In genomic region chr8:84189603-84190002, GRCm38 (mm10) we compare ENCODE assay signal across 11 mouse cellular contexts. TPM values are rescaled to one million over a fixed set of nuclear protein-coding genes. Genes with fewer than 3 reads are reported as not detected.
A peak's percentile ranks its signal among the peaks of the same experiment; 100 is the strongest.
DNase-seq lines count a peak whose midpoint lies in the region; ATAC-seq and TF ChIP-seq lines count a peak whose summit lies in the region.
"Had no signal": no experiment of that assay in that cellular context is flagged by ENCODE, and none has a peak within 500 bp of the region (broad histone marks: within the 10 kb centered on the region; RNA-seq: fewer than 3 reads in every experiment).

No protein-coding gene starts in this region.

- H3K4me3 ChIP-seq in stomach, embryonic 15.5 days (replicated peaks): no peak overlapping the region
- H3K4me3 ChIP-seq in stomach, postnatal 0 days (ENCODE audit: low read depth, low read length): no peak overlapping the region
- no peak overlapping the region for H3K4me3 ChIP-seq in kidney, postnatal 0 days (replicated peaks; ENCODE audit: low read depth, low read length)
- no peak overlapping the region for H3K4me3 ChIP-seq in stomach, embryonic 16.5 days (replicated peaks; ENCODE audit: low read length)
- H3K4me3 ChIP-seq: liver, embryonic 12.5 days; neural tube, embryonic 12.5 days had no signal

- H3K27ac ChIP-seq in stomach, embryonic 15.5 days: 0 out of 2 replicates have a peak overlapping the region, but pooled peaks have one; percentile 16
- H3K27ac ChIP-seq in stomach, postnatal 0 days (replicated peaks): no peak overlapping the region; the same call in 1 of the 2 replicates
- peak overlapping the region; percentile 70 for H3K27ac ChIP-seq in kidney, postnatal 0 days
- no peak overlapping the region for H3K27ac ChIP-seq in stomach, embryonic 16.5 days (ENCODE audit: low read length)
- H3K27ac ChIP-seq: liver, embryonic 12.5 days; neural tube, embryonic 12.5 days had no signal

- DNase-seq in stomach, postnatal 0 days (ENCODE audit: low spot score): no peak
- peak; percentile 89 to 92 for DNase-seq in heart, adult 9 months (ENCODE audit: low spot score in 2 of 2)
- DNase-seq in kidney, postnatal 0 days (ENCODE audit: low spot score): peak; percentile 77
- no peak for DNase-seq in embryo, embryonic 11 days

- no peak for TF ChIP-seq EP300 in stomach, postnatal 0 days (optimal IDR thresholded peaks at IDR 0.05)

- no peak for TF ChIP-seq CTCF in stomach, postnatal 0 days (IDR thresholded peaks at IDR 0.05; ENCODE audit: low read depth)
- TF ChIP-seq CTCF in kidney, postnatal 0 days (IDR thresholded peaks at IDR 0.05; ENCODE audit: low read depth): no peak

- no peaks in the 10 kb centered on the region for H3K36me3 ChIP-seq in stomach, embryonic 15.5 days
- H3K36me3 ChIP-seq in stomach, postnatal 0 days (ENCODE audit: control insufficient read depth, insufficient read depth, low read length): no peaks in the 10 kb centered on the region
- H3K36me3 ChIP-seq in kidney, postnatal 0 days (ENCODE audit: insufficient read depth, low read length): no peaks in the 10 kb centered on the region
- H3K36me3 ChIP-seq in stomach, embryonic 16.5 days (ENCODE audit: control insufficient read depth, insufficient read depth, low read length): no peaks in the 10 kb centered on the region
- H3K36me3 ChIP-seq: liver, embryonic 12.5 days; neural tube, embryonic 12.5 days had no signal

- H3K9me3 ChIP-seq in stomach, embryonic 15.5 days: no peaks in the 10 kb centered on the region
- H3K9me3 ChIP-seq in stomach, postnatal 0 days (ENCODE audit: control insufficient read depth, low read length): no peaks in the 10 kb centered on the region
- H3K9me3 ChIP-seq in kidney, postnatal 0 days (replicated peaks; ENCODE audit: low read length): no peaks in the 10 kb centered on the region
- H3K9me3 ChIP-seq in stomach, embryonic 16.5 days (replicated peaks; ENCODE audit: control insufficient read depth, low read length): no peaks in the 10 kb centered on the region
- H3K9me3 ChIP-seq: liver, embryonic 12.5 days; neural tube, embryonic 12.5 days had no signal

- 56% methylated on average over 4 of the region's 4 CpGs for WGBS in stomach, embryonic 15.5 days
- 51% methylated on average over 4 of the region's 4 CpGs for WGBS in stomach, postnatal 0 days
- 38% methylated on average over 4 of the region's 4 CpGs for WGBS in kidney, postnatal 0 days
- WGBS in stomach, embryonic 16.5 days: 57% methylated on average over 4 of the region's 4 CpGs

- no peak for ATAC-seq in stomach, embryonic 15.5 days (ENCODE audit: insufficient read depth, low FRiP score, low read depth)
- ATAC-seq in stomach, postnatal 0 days (ENCODE audit: low FRiP score, low TSS enrichment): no peak
- no peak for ATAC-seq in kidney, postnatal 0 days (replicated peaks; ENCODE audit: low FRiP score, low read depth)
- no peak for ATAC-seq in stomach, embryonic 16.5 days (ENCODE audit: insufficient read depth, low FRiP score)
- no peak for ATAC-seq in inflammation-experienced regulatory T-cells, adult 6 months
- no peak for ATAC-seq in cerebellum, adult (ENCODE audit: insufficient number of reproducible peaks, low FRiP score, low TSS enrichment)
- ATAC-seq: liver, embryonic 12.5 days; Patski had no signal

- H3K9ac ChIP-seq in stomach, embryonic 15.5 days: no peak overlapping the region
- no peak overlapping the region for H3K9ac ChIP-seq in stomach, postnatal 0 days (ENCODE audit: low read length)
- H3K9ac ChIP-seq in kidney, postnatal 0 days (ENCODE audit: low read depth, low read length): no peak overlapping the region
- H3K9ac ChIP-seq in stomach, embryonic 16.5 days (ENCODE audit: low read length): 0 out of 2 replicates have a peak overlapping the region, but pooled peaks have one; percentile 41
- H3K9ac ChIP-seq: liver, embryonic 12.5 days; neural tube, embryonic 12.5 days had no signal

- no peak overlapping the region for H3K4me2 ChIP-seq in stomach, embryonic 15.5 days
- H3K4me2 ChIP-seq in stomach, postnatal 0 days (replicated peaks; ENCODE audit: low read depth): no peak overlapping the region
- no peak overlapping the region for H3K4me2 ChIP-seq in kidney, postnatal 0 days (ENCODE audit: low read length)
- no peak overlapping the region for H3K4me2 ChIP-seq in stomach, embryonic 16.5 days (ENCODE audit: low read depth, low read length)
- H3K4me2 ChIP-seq: liver, embryonic 12.5 days; neural tube, embryonic 12.5 days had no signal

- H3K4me1 ChIP-seq in stomach, embryonic 15.5 days: peaks cover 24% of the 10 kb centered on the region
- H3K4me1 ChIP-seq in stomach, postnatal 0 days (replicated peaks; ENCODE audit: control insufficient read depth, insufficient read depth): peaks cover 5% of the 10 kb centered on the region; the same call in 1 of the 2 replicates
- peaks cover 16% of the 10 kb centered on the region for H3K4me1 ChIP-seq in kidney, postnatal 0 days (replicated peaks; ENCODE audit: insufficient read depth, low read length)
- H3K4me1 ChIP-seq in stomach, embryonic 16.5 days (ENCODE audit: control insufficient read depth, insufficient read depth, low read length): peaks cover 19% of the 10 kb centered on the region

- no peaks in the 10 kb centered on the region for H3K27me3 ChIP-seq in stomach, embryonic 15.5 days (replicated peaks)
- no peaks in the 10 kb centered on the region for H3K27me3 ChIP-seq in stomach, postnatal 0 days (ENCODE audit: control insufficient read depth, insufficient read depth, low read length)
- no peaks in the 10 kb centered on the region for H3K27me3 ChIP-seq in kidney, postnatal 0 days (ENCODE audit: insufficient read depth, low read length)
- H3K27me3 ChIP-seq in stomach, embryonic 16.5 days (ENCODE audit: control insufficient read depth, insufficient read depth, low read length): no peaks in the 10 kb centered on the region
- H3K27me3 ChIP-seq: Patski had no signal

RNA-seq across cellular contexts. Expression of gene Nanos3, which starts 4.6 kb away (rescaled TPM):
- polyA plus RNA-seq in stomach, embryonic 15.5 days (2015; fragmentation: Nextera tagmentation; extraction: Ambion mirVana): 1.7 and 2.3 TPM in 2 replicates
- 2.0 and 4.4 TPM in 2 replicates for polyA plus RNA-seq in stomach, postnatal 0 days (2015; fragmentation: Nextera tagmentation; extraction: Ambion mirVana)
- polyA plus RNA-seq in kidney, postnatal 0 days (2015; fragmentation: Nextera tagmentation; extraction: Ambion mirVana): 8.6 and 9.6 TPM in 2 replicates
- polyA plus RNA-seq in stomach, embryonic 16.5 days (2015; fragmentation: Nextera tagmentation; extraction: Ambion mirVana): 1.3 TPM in 1 of 2 replicates, not detected in the other
- polyA plus RNA-seq in inflammation-experienced regulatory T-cells, adult 6 months (2017; shearing (Covaris generic)): not detected

RNA-seq across cellular contexts. Expression of gene 4930432K21Rik, which starts 41.8 kb away (rescaled TPM):
- polyA plus RNA-seq in stomach, embryonic 15.5 days (2015; fragmentation: Nextera tagmentation; extraction: Ambion mirVana): 0.91 and 1.2 TPM in 2 replicates
- 0.28 and 0.40 TPM in 2 replicates for polyA plus RNA-seq in stomach, postnatal 0 days (2015; fragmentation: Nextera tagmentation; extraction: Ambion mirVana)
- 1.3 and 1.6 TPM in 2 replicates for polyA plus RNA-seq in kidney, postnatal 0 days (2015; fragmentation: Nextera tagmentation; extraction: Ambion mirVana)
- polyA plus RNA-seq in stomach, embryonic 16.5 days (2015; fragmentation: Nextera tagmentation; extraction: Ambion mirVana): 1.0 and 1.1 TPM in 2 replicates
- polyA plus RNA-seq in inflammation-experienced regulatory T-cells, adult 6 months (2017; shearing (Covaris generic)): 1 to 10 TPM in 2 of 3 experiments, not detected in 1; 1.5 to 1.6 TPM

RNA-seq across cellular contexts. Expression of gene Cc2d1a, which starts 41.9 kb away (rescaled TPM):
- 22.2 and 22.7 TPM in 2 replicates for polyA plus RNA-seq in stomach, embryonic 15.5 days (2015; fragmentation: Nextera tagmentation; extraction: Ambion mirVana)
- 15.8 and 17.5 TPM in 2 replicates for polyA plus RNA-seq in stomach, postnatal 0 days (2015; fragmentation: Nextera tagmentation; extraction: Ambion mirVana)
- polyA plus RNA-seq in kidney, postnatal 0 days (2015; fragmentation: Nextera tagmentation; extraction: Ambion mirVana): 17.2 and 19.1 TPM in 2 replicates
- 25.5 and 25.7 TPM in 2 replicates for polyA plus RNA-seq in stomach, embryonic 16.5 days (2015; fragmentation: Nextera tagmentation; extraction: Ambion mirVana)
- polyA plus RNA-seq in inflammation-experienced regulatory T-cells, adult 6 months (2017; shearing (Covaris generic)): 10 to 100 TPM; 13.9 to 24.2 (median 21.3) TPM

RNA-seq across cellular contexts. Expression of gene Zswim4, which starts 47.3 kb away (rescaled TPM):
- 8.9 and 9.7 TPM in 2 replicates for polyA plus RNA-seq in stomach, embryonic 15.5 days (2015; fragmentation: Nextera tagmentation; extraction: Ambion mirVana)
- 8.0 and 9.7 TPM in 2 replicates for polyA plus RNA-seq in stomach, postnatal 0 days (2015; fragmentation: Nextera tagmentation; extraction: Ambion mirVana)
- 10.5 and 11.0 TPM in 2 replicates for polyA plus RNA-seq in kidney, postnatal 0 days (2015; fragmentation: Nextera tagmentation; extraction: Ambion mirVana)
- polyA plus RNA-seq in stomach, embryonic 16.5 days (2015; fragmentation: Nextera tagmentation; extraction: Ambion mirVana): 9.7 and 10.5 TPM in 2 replicates
- polyA plus RNA-seq in inflammation-experienced regulatory T-cells, adult 6 months (2017; shearing (Covaris generic)): 1 to 10 TPM; 2.9 to 4.8 (median 4.4) TPM

RNA-seq across cellular contexts. Expression of gene D8Ertd738e, which starts 59.9 kb away (rescaled TPM):
- polyA plus RNA-seq in stomach, embryonic 15.5 days (2015; fragmentation: Nextera tagmentation; extraction: Ambion mirVana): 311 and 318 TPM in 2 replicates
- polyA plus RNA-seq in stomach, postnatal 0 days (2015; fragmentation: Nextera tagmentation; extraction: Ambion mirVana): 299 and 309 TPM in 2 replicates
- 373 and 388 TPM in 2 replicates for polyA plus RNA-seq in kidney, postnatal 0 days (2015; fragmentation: Nextera tagmentation; extraction: Ambion mirVana)
- 271 and 289 TPM in 2 replicates for polyA plus RNA-seq in stomach, embryonic 16.5 days (2015; fragmentation: Nextera tagmentation; extraction: Ambion mirVana)
- 100 to 1,000 TPM; 351 to 392 (median 390) TPM for polyA plus RNA-seq in inflammation-experienced regulatory T-cells, adult 6 months (2017; shearing (Covaris generic))

Comparison
In these comparisons a context has a peak if more than half of its experiments do, and no peak if none do; other contexts are left out.
1. H3K27ac ChIP-seq: peak in stomach, embryonic 15.5 days (single experiment) and kidney, postnatal 0 days (single experiment); none in stomach, postnatal 0 days (single experiment) and stomach, embryonic 16.5 days (single experiment).
2. DNase-seq: peak in heart, adult 9 months (2 of 2) and kidney, postnatal 0 days (single experiment); none in stomach, postnatal 0 days (single experiment) and embryo, embryonic 11 days (single experiment).